Mouse (Mus musculus) forebrain, embryonic 14.5 days (tissue): ENCODE measurements around the gene Olfr1218. TPM values are rescaled to one million over a fixed set of nuclear protein-coding genes. Genes with fewer than 3 reads are reported as not detected.
"Not testable (repeated sequence)": the region's sequence is repeated elsewhere in the genome, so short reads cannot be mapped to it uniquely, and the experiment has no call there.

Experiments used
- ATAC-seq: fragments of 200-750 bp; cut with Nextera tagmentation; 2 replicates; pipeline ENCODE4 v1.8.0; 2017; ENCODE audit warnings: mild to moderate bottlenecking, moderate library complexity
- DNase-seq: peaks from one replicate; pipeline ENCODE4 v3.0.0-alpha.2; 2015; ENCODE audit warnings: low spot score
- H3K27ac ChIP-seq: fragments of 300-500 bp; sonication (generic); 2 replicates; pipeline ENCODE4 v1.5.1; 2014; ENCODE audit warnings: low read depth, mild to moderate bottlenecking, control low read depth, low read length, moderate library complexity
- H3K27me3 ChIP-seq: fragments of 300-500 bp; sonication (generic); replicated peaks from 2 replicates; pipeline ENCODE4 v1.6.1; 2014; ENCODE audit warnings: low read length, control low read depth, mixed read lengths; ENCODE audit not compliant: control insufficient read depth, insufficient read depth
- H3K36me3 ChIP-seq: fragments of 300-500 bp; sonication (generic); 2 replicates; pipeline ENCODE4 v1.6.1; 2014; ENCODE audit warnings: low read length, control low read depth; ENCODE audit not compliant: control insufficient read depth, insufficient read depth
- H3K4me1 ChIP-seq: fragments of 300-500 bp; sonication (generic); 2 replicates; pipeline ENCODE4 v1.6.1; 2014; ENCODE audit warnings: antibody characterized with exemption, low read length, control low read depth; ENCODE audit not compliant: control insufficient read depth, insufficient read depth
- H3K4me2 ChIP-seq: fragments of 300-500 bp; sonication (generic); 2 replicates; pipeline ENCODE4 v1.6.1; 2014; ENCODE audit warnings: mild to moderate bottlenecking, control low read depth, low read length
- H3K4me3 ChIP-seq: fragments of 300-500 bp; sonication (generic); 2 replicates; pipeline ENCODE4 v1.5.1; 2014; ENCODE audit warnings: low read depth, low read length, control low read depth
- H3K9ac ChIP-seq: fragments of 300-500 bp; sonication (generic); 2 replicates; pipeline ENCODE4 v1.6.1; 2014; ENCODE audit warnings: mild to moderate bottlenecking, low read length, control low read depth, moderate library complexity
- H3K9me3 ChIP-seq: fragments of 300-500 bp; sonication (generic); replicated peaks from 2 replicates; pipeline ENCODE4 v1.6.1; 2016; ENCODE audit warnings: low read length, control low read depth, mixed read lengths; ENCODE audit not compliant: control insufficient read depth
- WGBS: fragments of 180-500 bp; shearing (Covaris S2); extraction: QIAGEN DNeasy Blood & Tissue Kit; methylation state at CpG from one replicate; pipeline ENCODE4 v1.1.7; 2014; 5-methylcytosine and 5-hydroxymethylcytosine counted together
- polyA plus RNA-seq: library from polyadenylated mRNA; unstranded; fragments of >200 nt; fragmentation: Nextera tagmentation; extraction: Ambion mirVana; gene quantifications from 2 replicates; pipeline ENCODE4 v1.2.1, GENCODE M21; 2014

Olfr1218 gene
- not detected in 2 replicates for polyA plus RNA-seq

DNA sequence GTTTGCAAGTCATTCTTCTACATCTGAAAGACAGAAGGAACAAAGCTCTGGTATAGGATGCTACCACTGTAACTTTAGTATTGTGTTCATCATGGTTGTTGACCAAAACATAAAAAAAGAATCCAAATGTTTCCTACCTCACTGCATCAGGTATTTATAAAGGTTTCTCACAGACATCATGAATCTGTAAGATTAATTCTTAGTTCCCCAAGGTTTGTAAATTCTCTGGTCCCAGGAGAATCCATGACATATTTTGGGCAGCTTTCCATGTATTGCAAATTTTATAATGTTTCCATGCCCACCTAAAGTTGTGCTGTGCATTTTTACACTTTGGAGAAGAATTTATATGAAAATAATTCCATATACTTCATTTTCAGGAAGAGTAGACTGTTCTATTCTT lies at the start of gene Olfr1218:
Gene Olfr1218, minus strand, starts transcription at position 101 of the 400 bp plus-strand sequence.
- DNase-seq, result no peak
- Histone ChIP-seq H3K27me3 (no peaks in the 10 kb centered on the region), H3K4me1 (no peaks in the 10 kb centered on the region), H3K9ac (no peak within 1 kb of the TSS), H3K36me3 (no peaks in the 10 kb centered on the region), H3K9me3 (no peaks in the 10 kb centered on the region), H3K27ac (no peak within 1 kb of the TSS), H3K4me2 (no peak within 1 kb of the TSS), H3K4me3 (no peak within 1 kb of the TSS)
- no peak for ATAC-seq

DNA sequence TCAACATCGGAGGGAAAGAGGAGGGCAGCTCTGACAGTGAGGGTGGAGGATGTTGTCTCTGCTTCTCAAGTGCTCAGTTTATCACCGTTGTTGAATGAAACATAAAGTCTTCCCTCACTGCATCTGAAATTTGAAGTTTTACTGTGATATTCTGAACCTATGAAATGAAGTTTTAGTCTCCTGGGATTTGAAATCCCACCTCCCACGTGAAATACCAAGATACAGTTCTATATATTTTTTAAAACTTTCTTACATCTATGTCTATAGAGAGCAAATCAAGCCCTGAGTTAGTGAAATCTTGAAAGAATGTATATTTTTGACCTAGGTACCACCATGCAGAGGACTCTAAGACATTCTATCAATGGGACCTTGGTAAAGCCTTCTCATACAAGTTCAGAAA lies 45.7 kb upstream of the Olfr1218 start, which contains the start of gene Olfr1220:
Gene Olfr1220, minus strand, starts transcription at position 101 of the 400 bp plus-strand sequence.
- Histone ChIP-seq H3K4me1 (no peaks in the 10 kb centered on the region), H3K27ac (no peak within 1 kb of the TSS), H3K9ac (no peak within 1 kb of the TSS), H3K9me3 (no peaks in the 10 kb centered on the region), H3K4me2 (no peak within 1 kb of the TSS), H3K27me3 (no peaks in the 10 kb centered on the region), H3K4me3 (no peak within 1 kb of the TSS), H3K36me3 (no peaks in the 10 kb centered on the region)
- ATAC-seq (no peak), DNase-seq (no peak)
- 80% methylated on average over 3 of the region's 3 CpGs for WGBS

DNA sequence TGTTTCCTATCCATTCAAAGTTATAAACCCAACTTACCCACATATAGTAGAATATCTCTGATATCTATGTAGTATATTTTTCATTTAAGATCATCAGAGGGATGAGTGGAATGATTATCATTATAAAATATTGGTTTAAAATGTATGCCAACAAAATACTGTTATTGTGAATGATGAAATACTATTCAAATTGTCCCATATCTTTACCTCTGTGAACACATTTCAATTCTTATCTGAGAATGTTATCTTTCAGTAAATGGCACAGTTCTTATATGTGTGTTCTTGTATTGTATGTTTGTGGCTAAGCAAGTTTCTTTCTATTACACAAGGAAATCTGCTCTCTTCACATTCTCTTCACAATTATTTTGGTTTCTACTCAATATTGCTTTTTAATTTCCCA lies 44.7 kb upstream of the Olfr1218 start:
- no peak for ATAC-seq
- Histone ChIP-seq H3K36me3 (no peaks in the 10 kb centered on the region), H3K9me3 (no peaks in the 10 kb centered on the region), H3K4me2 (no peak overlapping the region), H3K9ac (no peak overlapping the region), H3K27ac (no peak overlapping the region), H3K27me3 (no peaks in the 10 kb centered on the region), H3K4me1 (no peaks in the 10 kb centered on the region), H3K4me3 (no peak overlapping the region)
- no peak for DNase-seq

DNA sequence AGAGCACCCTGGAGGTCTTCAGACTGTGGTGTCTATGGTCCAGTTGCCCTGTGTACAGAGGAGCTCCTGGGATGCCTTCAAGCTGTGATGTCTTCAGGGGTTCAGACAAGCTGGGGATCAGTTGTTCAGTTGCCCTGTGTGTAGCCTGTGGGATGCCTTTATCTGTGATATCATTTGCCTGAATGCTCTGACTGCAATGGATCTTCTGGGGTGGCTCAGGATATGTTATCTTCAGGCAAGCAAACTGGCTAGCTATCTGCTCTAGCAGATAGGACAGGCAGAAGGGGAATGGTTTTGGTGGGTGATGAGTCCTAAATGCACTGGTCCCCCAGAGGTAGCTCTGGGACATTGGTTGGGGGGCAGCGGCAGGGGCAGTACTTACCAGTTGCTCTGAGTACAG lies 32.9 kb upstream of the Olfr1218 start:
- Histone ChIP-seq H3K4me2 (no peak overlapping the region), H3K4me1 (no peaks in the 10 kb centered on the region), H3K4me3 (no peak overlapping the region), H3K27me3 (no peaks in the 10 kb centered on the region), H3K27ac (no peak overlapping the region), H3K9me3 (no peaks in the 10 kb centered on the region), H3K9ac (no peak overlapping the region), H3K36me3 (no peaks in the 10 kb centered on the region)
- WGBS, result 100% methylated on average over 1 of the region's 1 CpGs
- DNase-seq (no peak), ATAC-seq (no peak)

DNA sequence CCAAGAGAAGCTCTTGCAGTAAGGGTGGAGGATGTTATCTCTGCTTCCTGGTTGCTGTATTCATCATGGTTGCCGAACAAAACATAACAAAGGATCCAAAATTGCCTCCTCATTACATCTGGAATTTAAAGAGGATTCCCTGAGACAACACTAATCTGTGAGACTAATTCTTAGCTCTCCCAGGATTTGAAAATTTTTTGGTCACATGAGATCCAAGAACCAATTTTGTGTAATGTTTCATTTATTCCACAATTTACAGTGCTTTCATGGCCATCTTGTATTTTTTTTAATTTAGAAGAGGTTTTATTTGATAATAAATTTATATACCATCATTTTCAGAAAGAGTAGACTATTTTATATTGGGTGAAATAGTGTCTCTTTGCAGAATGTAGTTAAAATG lies 22.4 kb upstream of the Olfr1218 start, which contains the start of gene Olfr1219:
Gene Olfr1219, minus strand, starts transcription at position 101 of the 400 bp plus-strand sequence.
- H3K4me1 ChIP-seq, result no peaks in the 10 kb centered on the region
- H3K9ac ChIP-seq, result no peak within 1 kb of the TSS
- ATAC-seq, result no peak
- no peaks in the 10 kb centered on the region for H3K36me3 ChIP-seq
- no peaks in the 10 kb centered on the region for H3K27me3 ChIP-seq
- no peak for DNase-seq
- 74% methylated on average over 1 of the region's 1 CpGs for WGBS
- H3K9me3 ChIP-seq, result no peaks in the 10 kb centered on the region
- H3K4me3 ChIP-seq, result no peak within 1 kb of the TSS
- H3K27ac ChIP-seq, result no peak within 1 kb of the TSS
- no peak within 1 kb of the TSS for H3K4me2 ChIP-seq

DNA sequence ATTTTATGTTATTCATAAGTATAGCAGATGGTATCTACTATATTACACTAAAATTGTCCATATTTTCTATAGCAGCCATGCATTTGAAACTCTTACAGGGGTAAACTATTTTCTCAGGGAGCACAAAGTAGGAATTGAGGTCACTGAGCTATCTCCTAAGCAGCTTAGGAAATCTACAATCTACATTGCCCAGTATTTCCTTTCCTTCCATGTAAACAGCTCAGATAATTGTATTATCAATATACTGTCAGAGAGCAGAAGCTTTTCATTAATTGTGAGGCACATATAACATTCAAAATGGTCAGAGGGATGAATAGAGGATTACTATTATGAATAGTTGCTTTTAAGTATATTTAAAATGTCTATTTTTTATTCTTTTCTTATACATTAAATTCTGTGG lies 20.5 kb upstream of the Olfr1218 start:
- no peak for DNase-seq
- Histone ChIP-seq H3K27me3 (no peaks in the 10 kb centered on the region), H3K36me3 (no peaks in the 10 kb centered on the region), H3K27ac (no peak overlapping the region), H3K9me3 (no peaks in the 10 kb centered on the region), H3K9ac (no peak overlapping the region), H3K4me2 (no peak overlapping the region), H3K4me1 (no peaks in the 10 kb centered on the region), H3K4me3 (no peak overlapping the region)
- ATAC-seq, result no peak

DNA sequence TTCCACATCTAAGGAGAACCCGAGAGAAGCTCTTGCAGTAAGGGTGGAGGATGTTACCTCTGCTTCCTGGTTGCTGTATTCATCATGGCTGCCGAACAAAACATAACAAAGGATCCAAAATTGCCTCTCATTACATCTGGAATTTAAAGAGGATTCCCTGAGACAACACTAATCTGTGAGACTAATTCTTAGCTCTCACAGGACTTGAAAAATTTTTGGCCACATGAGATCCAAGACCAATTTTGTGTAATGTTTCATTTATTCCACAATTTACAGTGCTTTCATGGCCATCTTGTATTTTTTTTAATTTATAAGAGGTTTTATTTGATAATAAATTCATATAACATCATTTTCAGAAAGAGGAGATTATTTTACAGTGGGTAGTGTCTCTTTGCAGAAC lies 29.0 kb downstream of the Olfr1218 start, which contains the start of gene Olfr1217:
Gene Olfr1217, minus strand, starts transcription at position 101 of the 400 bp plus-strand sequence.
- 69% methylated on average over 2 of the region's 2 CpGs for WGBS
- DNase-seq, result no peak
- H3K36me3 ChIP-seq, result no peaks in the 10 kb centered on the region
- no peaks in the 10 kb centered on the region for H3K4me1 ChIP-seq
- no peak within 1 kb of the TSS for H3K4me3 ChIP-seq
- no peaks in the 10 kb centered on the region for H3K27me3 ChIP-seq
- no peak within 1 kb of the TSS for H3K27ac ChIP-seq
- no peaks in the 10 kb centered on the region for H3K9me3 ChIP-seq
- no peak within 1 kb of the TSS for H3K9ac ChIP-seq
- H3K4me2 ChIP-seq, result no peak within 1 kb of the TSS
- ATAC-seq, result no peak

DNA sequence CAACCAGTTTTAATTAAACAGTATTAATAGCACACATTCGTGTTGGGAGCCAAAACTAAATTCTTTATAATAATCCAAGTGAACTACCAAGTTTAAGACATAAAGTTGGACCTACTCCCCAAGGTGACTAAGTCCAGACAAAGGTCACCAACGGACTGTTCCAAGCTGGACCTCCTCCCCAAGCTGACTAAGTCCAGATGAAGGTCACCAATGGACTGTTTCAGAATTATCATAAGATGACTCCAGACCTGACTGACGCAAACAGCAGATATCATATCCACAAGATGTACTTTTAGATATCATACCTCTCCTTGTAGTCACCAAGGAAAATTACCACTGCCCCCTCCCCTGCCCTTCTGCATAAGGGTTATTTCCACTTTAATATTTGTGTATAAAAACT lies 39.6 kb downstream of the Olfr1218 start:
- 70% methylated on average over 3 of the region's 3 CpGs for WGBS
- not testable (repeated sequence) for H3K4me1 ChIP-seq, DNase-seq, H3K9me3 ChIP-seq, ATAC-seq, H3K36me3 ChIP-seq, H3K4me3 ChIP-seq, H3K9ac ChIP-seq, H3K27me3 ChIP-seq, H3K4me2 ChIP-seq, H3K27ac ChIP-seq

DNA sequence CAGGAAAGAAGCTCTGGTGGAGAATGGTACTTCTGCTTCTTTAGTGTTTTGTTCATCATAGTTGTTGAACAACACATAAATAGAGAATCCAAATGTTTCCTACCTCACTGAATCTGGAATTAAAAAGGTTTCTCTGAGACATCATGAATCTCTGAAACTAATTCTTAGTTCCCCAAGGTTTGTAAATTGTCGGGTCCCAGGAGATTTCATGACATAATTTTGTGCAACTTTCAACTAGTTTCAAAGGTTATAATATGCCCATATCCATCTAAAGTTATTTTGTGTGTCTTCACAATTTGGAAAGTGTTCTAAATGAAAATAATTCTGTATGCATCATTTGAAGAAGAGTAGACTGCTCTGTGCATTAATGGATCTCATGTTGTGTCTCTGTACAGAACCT lies 42.7 kb downstream of the Olfr1218 start, which contains the start of gene Olfr1216:
Gene Olfr1216, minus strand, starts transcription at position 101 of the 400 bp plus-strand sequence.
- Histone ChIP-seq H3K4me1 (no peaks in the 10 kb centered on the region), H3K4me3 (no peak within 1 kb of the TSS), H3K4me2 (no peak within 1 kb of the TSS), H3K27ac (no peak within 1 kb of the TSS), H3K36me3 (no peaks in the 10 kb centered on the region), H3K9ac (no peak within 1 kb of the TSS), H3K27me3 (no peaks in the 10 kb centered on the region), H3K9me3 (no peaks in the 10 kb centered on the region)
- ATAC-seq (no peak), DNase-seq (no peak)
- 90% methylated on average over 1 of the region's 1 CpGs for WGBS
